Mouse (Mus musculus): ENCODE results near the gene Ldhal6b.

Gene Ldhal6b

DNA sequence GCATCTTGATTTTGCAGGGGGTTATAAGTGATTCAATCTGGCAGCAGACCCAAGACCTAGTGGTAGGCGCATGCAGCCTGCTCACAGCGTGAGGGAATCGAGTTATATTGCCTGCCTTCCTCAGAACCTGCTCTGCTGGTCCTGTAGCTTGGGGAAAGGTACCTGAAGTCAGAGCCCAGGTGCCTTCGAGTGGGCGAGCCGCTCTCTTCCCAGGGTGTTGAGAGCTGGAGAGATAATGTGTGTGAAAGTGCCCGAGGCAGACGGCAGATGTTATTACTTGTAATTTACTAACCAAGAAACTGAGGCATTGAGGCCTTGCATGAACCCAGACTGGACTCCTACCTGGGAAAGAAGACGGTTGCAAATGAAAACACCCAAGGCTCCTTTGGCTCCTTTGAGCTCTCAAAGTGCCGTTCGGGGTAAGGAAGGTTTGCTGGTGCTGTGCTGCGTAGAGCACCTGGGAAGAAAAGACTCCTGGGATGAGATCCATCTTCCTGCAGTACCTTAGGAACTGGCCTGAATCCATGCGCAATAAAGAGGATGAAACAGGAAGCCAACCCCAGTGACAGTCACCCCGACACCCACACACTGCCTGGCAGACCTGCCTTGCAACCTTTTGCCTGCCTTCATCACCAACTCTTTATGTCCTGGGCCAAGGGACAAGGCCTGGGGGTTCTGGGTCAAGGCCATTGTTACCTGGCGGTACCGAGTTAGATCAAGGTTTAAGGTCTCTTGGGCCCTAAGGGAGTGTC, 22.9 kb downstream of the Ldhal6b start:
- no peak for TF ChIP-seq GATA4 (IDR thresholded peaks at IDR 0.05; ENCODE audit: insufficient replicate concordance, low read length)

- TF ChIP-seq GATA4 (IDR thresholded peaks at IDR 0.05; ENCODE audit: insufficient replicate concordance, low read length), result no peak
These were observed 27.9 kb downstream of the Ldhal6b start for GRCm38 (mm10) chr17:5390682-5391081.

GRCm38 (mm10) chr17:5388351-5388750, 30.2 kb downstream of the Ldhal6b start:
- TF ChIP-seq GATA4 (IDR thresholded peaks at IDR 0.05; ENCODE audit: insufficient replicate concordance, low read length), result no peak

GRCm38 (mm10) chr17:5386885-5387545, 31.6 kb downstream of the Ldhal6b start:
- TF ChIP-seq GATA4 (IDR thresholded peaks at IDR 0.05; ENCODE audit: insufficient replicate concordance, low read length), result no peak

DNA sequence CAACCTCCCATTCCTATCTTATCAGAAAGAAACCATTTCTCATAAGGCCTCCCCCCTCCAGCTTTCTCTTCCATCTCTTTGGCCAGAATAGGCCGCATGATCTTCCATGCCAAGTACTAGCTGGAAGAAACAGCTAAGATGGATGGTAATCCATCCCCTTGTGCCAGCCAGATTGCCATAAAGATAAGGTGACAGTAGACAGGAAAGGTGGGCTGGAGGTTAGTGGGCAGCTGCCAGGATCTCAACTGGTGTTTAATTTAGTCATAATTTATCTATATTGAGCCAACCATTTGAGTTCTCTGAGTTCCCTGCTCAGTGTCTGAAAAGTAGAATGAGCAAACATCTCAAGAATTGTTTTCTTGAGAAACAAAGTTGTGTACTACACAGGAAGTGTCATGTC, 32.9 kb downstream of the Ldhal6b start:
- no peak for TF ChIP-seq GATA4 (IDR thresholded peaks at IDR 0.05; ENCODE audit: insufficient replicate concordance, low read length)

GRCm38 (mm10) chr17:5377930-5378310, 40.6 kb downstream of the Ldhal6b start:
- no peak for TF ChIP-seq GATA4 (IDR thresholded peaks at IDR 0.05; ENCODE audit: insufficient replicate concordance, low read length)

DNA sequence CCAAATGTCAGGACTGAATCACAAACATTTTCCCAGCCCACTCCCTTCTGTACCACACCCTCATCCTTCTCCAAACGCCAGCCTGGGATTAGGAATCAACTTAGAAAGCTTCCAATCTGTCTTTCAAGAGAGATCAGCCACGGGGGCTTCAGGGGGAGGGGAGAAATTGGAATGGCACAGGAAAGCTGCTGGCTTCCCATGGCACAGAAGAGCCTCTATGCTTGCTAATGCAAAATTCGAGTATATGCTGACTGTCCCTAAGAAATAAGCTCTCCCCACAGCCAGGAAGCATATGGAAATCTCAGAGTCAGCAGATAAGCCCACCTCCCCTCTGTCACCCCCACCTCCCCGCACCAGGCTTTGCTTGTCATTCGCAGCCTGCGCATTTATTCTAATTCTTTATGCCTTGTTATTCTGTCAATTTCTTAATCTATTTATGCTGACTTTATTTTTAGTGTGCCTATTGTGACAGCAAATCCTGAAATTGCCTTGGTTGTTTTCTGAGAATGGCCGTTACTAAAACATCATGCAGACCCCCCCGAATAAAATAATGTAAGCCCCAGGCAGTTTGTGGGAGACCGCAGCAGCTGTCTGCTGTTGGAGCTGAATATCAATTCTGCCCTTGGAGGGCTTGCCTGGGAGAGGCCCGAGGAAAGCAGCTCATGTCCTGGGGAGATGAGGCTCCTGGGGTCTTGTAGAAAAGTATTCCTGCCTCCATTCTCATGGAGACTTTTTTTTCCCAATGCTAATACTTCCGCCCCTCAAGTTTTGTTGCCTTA, 41.2 kb downstream of the Ldhal6b start:
- no peak for TF ChIP-seq GATA4 (IDR thresholded peaks at IDR 0.05; ENCODE audit: insufficient replicate concordance, low read length)

DNA sequence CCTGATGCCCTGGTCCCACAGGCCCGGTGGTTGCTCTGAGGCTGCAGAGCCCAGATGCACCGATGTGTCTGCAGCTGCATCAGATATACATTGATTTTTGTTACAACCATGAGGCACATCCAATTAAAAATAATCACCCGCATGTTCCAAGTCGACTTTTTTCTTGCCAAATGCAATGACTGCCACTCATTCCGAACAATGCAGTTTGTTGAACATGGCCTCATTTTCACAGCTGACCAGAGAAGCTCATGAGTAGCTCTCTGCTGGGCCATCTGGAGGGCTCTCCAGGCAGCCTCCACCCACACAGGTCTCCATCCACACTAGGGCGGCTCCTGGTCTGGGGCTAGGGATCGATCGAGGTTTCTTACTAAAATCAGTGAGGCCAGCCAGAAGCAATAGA, 45.6 kb downstream of the Ldhal6b start:
- TF ChIP-seq GATA4 (IDR thresholded peaks at IDR 0.05; ENCODE audit: insufficient replicate concordance, low read length), result no peak

GRCm38 (mm10) chr17:5371521-5371920, 47.0 kb downstream of the Ldhal6b start:
- TF ChIP-seq GATA4 (IDR thresholded peaks at IDR 0.05; ENCODE audit: insufficient replicate concordance, low read length), result no peak

GRCm38 (mm10) chr17:5371032-5371431, 47.5 kb downstream of the Ldhal6b start:
- TF ChIP-seq GATA4 (IDR thresholded peaks at IDR 0.05; ENCODE audit: insufficient replicate concordance, low read length), result no peak
